ENCODE assay signal across 10 mouse cellular contexts in genomic region chr13:33078056-33078705, GRCm38 (mm10). TPM values are rescaled to one million over a fixed set of nuclear protein-coding genes. Genes with fewer than 3 reads are reported as not detected.
DNase-seq lines count a peak whose midpoint lies in the region; ATAC-seq lines count a peak whose summit lies in the region.
"Had no signal": no experiment of that assay in that cellular context is flagged by ENCODE, and none has a peak within 500 bp of the region (broad histone marks: within the 10 kb centered on the region; RNA-seq: fewer than 3 reads in every experiment).

Gene Serpinb1b, plus strand, starts transcription at chr13:33078575.

- peak within 1 kb of the TSS; percentile 18; the same call in 1 of the 2 replicates for H3K4me3 ChIP-seq in heart, embryonic 15.5 days
- H3K4me3 ChIP-seq in neural tube, embryonic 13.5 days: no peak within 1 kb of the TSS
- no peak within 1 kb of the TSS for H3K4me3 ChIP-seq in intestine, embryonic 16.5 days (ENCODE audit: low read length)
- H3K4me3 ChIP-seq: liver, embryonic 13.5 days had no signal

- no peaks in the 10 kb centered on the region for H3K27me3 ChIP-seq in heart, embryonic 15.5 days
- H3K27me3 ChIP-seq in neural tube, embryonic 13.5 days: no peaks in the 10 kb centered on the region
- H3K27me3 ChIP-seq in intestine, embryonic 16.5 days (replicated peaks; ENCODE audit: control insufficient read depth, insufficient read depth, low read length): no peaks in the 10 kb centered on the region
- H3K27me3 ChIP-seq: liver, embryonic 13.5 days had no signal

- no peak within 1 kb of the TSS for H3K27ac ChIP-seq in heart, embryonic 15.5 days
- H3K27ac ChIP-seq in neural tube, embryonic 13.5 days (replicated peaks): no peak within 1 kb of the TSS
- H3K27ac ChIP-seq in intestine, embryonic 16.5 days (ENCODE audit: low read length): no peak within 1 kb of the TSS
- H3K27ac ChIP-seq: liver, embryonic 13.5 days had no signal

- 47% methylated on average over 3 of the region's 3 CpGs for WGBS in heart, embryonic 15.5 days
- WGBS in neural tube, embryonic 13.5 days: 63% methylated on average over 3 of the region's 3 CpGs
- WGBS in intestine, embryonic 16.5 days: 69% methylated on average over 3 of the region's 3 CpGs

- no peaks in the 10 kb centered on the region for H3K36me3 ChIP-seq in heart, embryonic 15.5 days
- H3K36me3 ChIP-seq in neural tube, embryonic 13.5 days: no peaks in the 10 kb centered on the region
- no peaks in the 10 kb centered on the region for H3K36me3 ChIP-seq in intestine, embryonic 16.5 days (ENCODE audit: control insufficient read depth, insufficient read depth, low read length)
- H3K36me3 ChIP-seq: liver, embryonic 13.5 days had no signal

- no peaks in the 10 kb centered on the region for H3K9me3 ChIP-seq in heart, embryonic 15.5 days (replicated peaks)
- no peaks in the 10 kb centered on the region for H3K9me3 ChIP-seq in neural tube, embryonic 13.5 days
- no peaks in the 10 kb centered on the region for H3K9me3 ChIP-seq in intestine, embryonic 16.5 days (ENCODE audit: control insufficient read depth, low read length)
- H3K9me3 ChIP-seq: liver, embryonic 13.5 days had no signal

- peak within 1 kb of the TSS; percentile 62 for H3K4me2 ChIP-seq in heart, embryonic 15.5 days
- peak within 1 kb of the TSS; percentile 18; the same call in 1 of the 2 replicates for H3K4me2 ChIP-seq in neural tube, embryonic 13.5 days
- H3K4me2 ChIP-seq in intestine, embryonic 16.5 days (ENCODE audit: low read depth, low read length): peak within 1 kb of the TSS; percentile 37; the same call in 1 of the 2 replicates
- H3K4me2 ChIP-seq: liver, embryonic 13.5 days had no signal

- H3K4me1 ChIP-seq in heart, embryonic 15.5 days (replicated peaks): 0 out of 2 replicates have a peak, but pooled peaks cover 3% of the 10 kb centered on the region
- no peaks in the 10 kb centered on the region for H3K4me1 ChIP-seq in neural tube, embryonic 13.5 days (replicated peaks)
- H3K4me1 ChIP-seq in intestine, embryonic 16.5 days (ENCODE audit: control insufficient read depth, insufficient read depth, low read length): no peaks in the 10 kb centered on the region
- H3K4me1 ChIP-seq: liver, embryonic 13.5 days had no signal

- ATAC-seq in heart, embryonic 15.5 days (replicated peaks; ENCODE audit: insufficient number of reproducible peaks, insufficient read depth, low FRiP score, low read depth): no peak
- ATAC-seq in neural tube, embryonic 13.5 days (ENCODE audit: low read depth): no peak
- ATAC-seq in intestine, embryonic 16.5 days: no peak
- ATAC-seq in monocyte, adult 5-6 weeks (replicated peaks; ENCODE audit: insufficient number of reproducible peaks, low FRiP score, low TSS enrichment, poor library complexity, severe bottlenecking): no peak

- no peak within 1 kb of the TSS for H3K9ac ChIP-seq in heart, embryonic 15.5 days
- H3K9ac ChIP-seq in neural tube, embryonic 13.5 days: no peak within 1 kb of the TSS
- no peak within 1 kb of the TSS; the same call in 1 of the 2 replicates for H3K9ac ChIP-seq in intestine, embryonic 16.5 days (ENCODE audit: low read depth, low read length)
- H3K9ac ChIP-seq: liver, embryonic 13.5 days had no signal

- no peak for DNase-seq in heart, postnatal 4 days
- DNase-seq in neural tube, embryonic 10.5 days (ENCODE audit: extremely low spot score, low spot score): no peak
- no peak for DNase-seq in urinary bladder, adult 2 months (ENCODE audit: low spot score)
- DNase-seq: cerebellum, adult 2 months; kidney, postnatal 36 days; liver, embryonic 13.5 days had no signal

RNA-seq across cellular contexts. Expression of gene Serpinb1b, which starts in this region (rescaled TPM):
- polyA plus RNA-seq in heart, embryonic 15.5 days (2015; fragmentation: Nextera tagmentation; extraction: Ambion mirVana): 0.10 and 0.14 TPM in 2 replicates
- total RNA-seq in heart, postnatal 4 days (2021): not detected
- polyA plus RNA-seq in neural tube, embryonic 13.5 days (2015; fragmentation: Nextera tagmentation; extraction: Ambion mirVana): 3.3 and 8.1 TPM in 2 replicates
- polyA plus RNA-seq in intestine, embryonic 16.5 days (2015; fragmentation: Nextera tagmentation; extraction: Ambion mirVana): 0.15 and 0.18 TPM in 2 replicates
- 0.19 to 2.9 TPM in 2 of 3 replicates, not detected in the other for total RNA-seq in monocyte, adult 5-6 weeks (2017)
- 0.12 and 0.19 TPM in 2 replicates for polyA plus RNA-seq in urinary bladder, adult 2 months (2012; rRNA removed)
- polyA plus RNA-seq: liver, embryonic 13.5 days had no signal
